Mouse (Mus musculus) heart, postnatal 14 days (tissue): ENCODE results near the gene B830017H08Rik. TPM values are rescaled to one million over a fixed set of nuclear protein-coding genes. Genes with fewer than 3 reads are reported as not detected.

Experiments
- DNase-seq, 2 experiments: peaks; one replicate each; pipeline ENCODE4 v3.0.0; 2021 to 2022
- intact Hi-C: fragments of 180-260 bp; cut with DNase I; formaldehyde crosslinking; loops from one replicate; pipeline ENCODE4 v1.15.1; 2025
- total RNA-seq, 2 experiments: library from RNA; stranded (reverse); gene quantifications; 2 replicates each; pipeline ENCODE4 v1.2.3; 2021

The B830017H08Rik gene
- total RNA-seq, 2 experiments from 2014 or later: not detected

DNA sequence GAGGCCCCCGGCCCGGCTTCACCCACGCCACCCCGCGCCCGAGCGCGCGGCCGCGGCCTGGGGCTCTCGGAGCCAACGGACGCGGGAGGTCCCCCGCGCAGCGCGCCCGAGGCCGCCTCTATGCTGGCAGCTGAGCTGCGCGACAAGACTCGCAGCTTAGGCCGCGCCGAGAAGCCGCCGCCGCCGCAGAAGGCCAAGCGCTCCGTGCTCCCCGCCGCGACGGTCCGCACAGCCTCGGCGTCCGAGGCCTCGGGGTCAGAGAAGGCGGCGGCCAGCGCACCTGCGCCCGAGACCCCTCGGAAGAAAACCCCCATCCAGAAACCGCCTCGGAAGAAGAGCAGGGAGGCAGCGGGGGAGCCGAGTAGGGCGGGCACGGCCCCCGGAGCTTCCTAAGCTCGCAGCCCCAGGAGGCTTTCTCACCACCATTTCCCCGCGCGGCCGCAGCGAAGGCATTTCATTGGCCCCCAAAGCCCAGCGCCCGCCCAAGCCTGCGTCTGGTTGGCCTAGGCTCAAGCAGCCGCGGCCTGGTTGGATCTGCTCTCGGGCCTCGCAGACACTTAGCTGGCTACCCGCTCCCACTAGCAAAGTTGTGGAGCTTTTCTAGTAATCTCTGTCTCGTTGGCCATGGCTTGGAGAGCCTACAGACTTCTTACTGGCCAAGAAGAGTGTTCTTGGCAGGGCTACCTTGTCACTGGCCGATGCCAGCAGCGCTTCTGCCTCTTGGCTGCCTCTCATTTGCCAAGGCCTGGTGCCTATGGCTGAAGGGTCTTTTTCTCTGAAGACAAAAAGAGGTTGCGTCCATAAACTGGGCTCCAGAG, 25.5 kb upstream of the B830017H08Rik start:
- peak; percentile 85 to 88 for DNase-seq
- intact Hi-C loops: loop anchor here (5.0 kb wide), 1 partner anchor 170 kb away; no protein-coding TSS in a partner anchor

DNA sequence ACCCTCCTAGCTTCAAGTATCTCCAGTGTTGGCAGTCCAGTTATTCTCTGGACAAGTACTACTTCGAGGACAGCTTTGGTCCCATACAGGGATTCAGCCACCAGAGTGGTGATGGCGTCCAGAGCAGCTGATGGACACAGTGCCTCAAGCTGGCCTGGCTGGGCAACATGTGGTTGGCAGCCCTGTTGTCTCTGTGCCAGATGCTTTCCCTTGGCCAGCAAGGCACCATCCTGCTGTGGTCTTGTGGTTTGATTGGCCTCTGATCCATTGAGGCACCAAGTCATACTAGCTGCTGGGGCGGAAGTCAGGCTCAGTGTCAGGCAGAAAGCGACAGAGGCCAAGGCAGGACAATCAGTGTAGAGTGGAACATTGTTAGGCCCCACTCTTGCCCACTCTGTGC, 23.8 kb upstream of the B830017H08Rik start:
- intact Hi-C loops: loop anchor here (5.0 kb wide), 1 partner anchor 172 kb away; no protein-coding TSS in a partner anchor
- no peak for DNase-seq

DNA sequence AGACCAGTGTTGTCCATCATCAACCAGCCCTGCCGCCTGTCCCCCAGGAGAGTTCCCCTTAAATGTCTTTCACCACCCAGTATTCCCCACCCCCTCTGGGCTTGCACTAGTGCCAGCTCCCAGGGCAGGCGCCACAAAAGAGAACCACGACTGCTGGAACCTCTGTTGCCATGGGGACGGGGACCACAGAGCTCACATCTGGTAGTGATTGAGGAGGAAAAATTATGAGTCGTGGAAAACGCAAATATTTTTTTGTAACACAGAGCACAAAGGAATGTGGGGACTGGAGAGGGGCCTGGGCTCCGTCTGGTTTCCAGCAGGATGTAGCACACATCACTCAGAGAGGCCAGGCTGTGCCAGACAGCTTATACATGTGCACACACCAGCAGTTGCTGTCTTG, 23.2 kb upstream of the B830017H08Rik start:
- intact Hi-C loops: loop anchor here (2.0 to 5.0 kb wide), 2 partner anchors 39 to 172 kb away; no protein-coding TSS in a partner anchor
- peak; percentile 64 to 71 for DNase-seq

DNA sequence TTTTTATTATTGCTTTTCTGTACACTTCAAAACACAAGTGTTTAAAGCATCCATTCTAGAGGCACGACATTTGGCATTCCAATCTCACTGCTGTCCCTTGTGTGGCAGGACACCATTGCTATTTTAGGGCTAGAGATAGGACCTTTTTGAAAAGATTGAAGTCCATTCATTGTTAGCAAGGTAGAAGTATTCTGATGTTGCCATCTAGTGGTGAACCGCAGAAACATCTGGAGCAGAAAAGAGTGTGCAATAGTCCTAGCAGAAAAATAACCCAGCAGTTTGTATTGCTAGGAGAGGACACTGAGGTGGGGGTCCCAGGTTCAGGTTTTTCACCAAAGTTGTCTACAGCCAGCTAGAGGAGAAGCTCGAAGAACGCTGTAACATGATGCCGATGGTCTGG, 20.8 kb upstream of the B830017H08Rik start:
- peak in 1 of 2 experiments; percentile 42 for DNase-seq
- intact Hi-C loops: loop anchor here (1.0 to 2.0 kb wide), 3 partner anchors 27 to 253 kb away; no protein-coding TSS in a partner anchor

DNA sequence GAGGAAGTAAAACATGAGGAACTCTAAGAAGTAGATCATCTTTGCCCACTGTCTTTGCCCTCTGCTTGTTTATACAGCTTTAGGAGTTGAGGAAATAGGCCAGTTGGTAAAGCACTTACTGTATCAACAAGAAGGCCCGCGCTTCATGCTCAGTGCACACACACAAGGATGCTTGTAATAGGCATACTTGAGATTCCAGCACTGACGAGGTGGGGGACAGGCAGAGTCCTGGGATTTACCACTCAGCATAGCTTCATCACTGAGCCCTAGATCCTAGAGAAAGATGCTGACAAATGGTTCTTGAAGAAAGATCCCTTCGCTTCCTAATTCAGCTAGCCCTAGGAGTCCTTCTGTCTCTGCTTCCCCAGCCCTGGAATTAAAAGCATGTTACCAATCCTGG, 19.7 kb upstream of the B830017H08Rik start:
- no peak for DNase-seq
- intact Hi-C loops: loop anchor here (2.0 kb wide), 2 partner anchors 28 to 254 kb away; no protein-coding TSS in a partner anchor

DNA sequence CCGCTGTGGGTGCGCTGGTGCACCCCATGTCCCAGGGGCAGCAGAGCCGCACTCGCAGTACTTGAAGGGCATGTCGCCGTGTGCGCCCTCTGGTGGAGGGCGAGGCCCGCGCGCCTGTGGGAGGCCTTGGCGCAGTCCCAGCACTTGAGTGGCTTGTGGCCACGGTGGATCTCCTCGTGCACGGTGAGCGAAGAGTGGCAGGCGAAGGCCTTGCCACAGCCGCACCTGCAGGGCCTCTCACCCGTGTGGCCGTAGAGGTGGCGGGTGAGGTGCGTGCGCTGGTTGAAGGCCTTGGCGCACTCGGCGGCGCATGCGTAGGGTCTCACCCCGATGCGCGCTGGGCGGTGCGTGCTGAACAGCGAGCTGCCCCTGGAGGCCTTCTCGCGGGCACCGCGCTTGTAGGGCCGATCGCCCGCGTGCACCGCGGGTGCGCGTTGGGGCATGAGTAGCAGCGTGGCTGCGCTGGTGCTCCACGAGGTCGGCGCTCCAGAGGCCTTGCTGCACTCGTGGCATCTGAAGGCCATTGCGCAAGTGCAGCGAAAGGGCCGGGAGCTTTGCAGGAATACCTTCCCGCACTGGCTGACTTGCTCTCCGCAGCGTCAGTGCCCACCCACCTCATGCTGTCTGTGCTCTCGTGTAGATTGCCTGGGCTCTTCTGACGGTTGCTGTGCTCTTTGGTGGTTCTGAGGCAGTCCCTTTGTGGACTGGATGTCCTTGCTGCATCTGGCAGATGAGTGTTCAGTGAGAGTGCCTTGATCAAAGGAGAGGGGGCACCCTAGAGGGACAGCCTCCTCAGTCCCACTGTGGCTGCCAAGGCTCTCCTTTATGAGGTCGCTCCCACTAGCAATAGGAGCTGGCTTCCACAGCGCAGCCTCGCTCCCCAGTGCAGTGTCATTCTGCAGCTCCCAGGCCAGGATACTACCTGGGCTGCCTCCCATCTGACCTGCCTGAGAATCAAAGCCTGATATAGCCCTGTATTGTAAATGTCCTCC, 17.2 kb upstream of the B830017H08Rik start:
- peak; percentile 75 to 78 for DNase-seq
- intact Hi-C loops: no loop called here

DNA sequence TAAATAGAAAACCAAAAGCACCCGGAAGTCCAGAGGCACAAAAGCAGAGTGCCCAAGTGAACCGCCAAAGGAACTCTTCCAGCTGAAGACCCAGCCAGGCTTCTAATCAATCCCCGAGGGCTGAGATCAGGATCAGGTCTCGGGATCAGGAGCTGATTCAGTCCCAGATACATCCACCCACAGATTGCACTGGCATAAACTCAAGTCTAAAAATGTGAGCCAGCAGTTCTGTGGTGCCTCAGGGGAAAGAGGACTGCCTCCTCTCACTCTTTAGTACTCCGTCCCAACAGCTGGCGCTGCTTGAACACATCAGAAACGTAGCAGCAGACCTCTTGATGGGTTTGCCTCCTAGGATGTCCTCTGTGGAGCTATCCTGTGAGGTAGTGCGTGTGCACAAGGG, 16.4 kb upstream of the B830017H08Rik start:
- no peak for DNase-seq
- intact Hi-C loops: no loop called here

DNA sequence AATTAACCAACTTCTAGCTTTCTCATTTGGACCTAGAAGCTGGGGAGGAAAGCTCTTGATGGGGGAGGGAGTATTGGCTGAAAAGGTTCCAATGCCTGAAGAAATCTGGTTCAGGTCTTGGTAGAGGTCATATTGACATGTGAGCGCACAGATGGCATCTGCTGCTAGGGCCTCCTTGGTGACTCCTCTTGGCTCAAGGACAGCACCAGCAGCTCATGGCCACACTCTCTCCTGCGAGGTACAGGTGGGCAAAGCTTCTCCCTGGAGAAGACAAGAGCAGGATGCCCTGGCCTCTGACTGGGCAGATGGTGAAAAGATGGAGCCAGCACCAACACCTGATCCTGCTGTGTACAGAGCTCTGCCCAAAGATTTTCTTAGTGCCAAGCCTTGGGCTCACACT, 6.4 kb upstream of the B830017H08Rik start:
- intact Hi-C loops: no loop called here
- no peak for DNase-seq

DNA sequence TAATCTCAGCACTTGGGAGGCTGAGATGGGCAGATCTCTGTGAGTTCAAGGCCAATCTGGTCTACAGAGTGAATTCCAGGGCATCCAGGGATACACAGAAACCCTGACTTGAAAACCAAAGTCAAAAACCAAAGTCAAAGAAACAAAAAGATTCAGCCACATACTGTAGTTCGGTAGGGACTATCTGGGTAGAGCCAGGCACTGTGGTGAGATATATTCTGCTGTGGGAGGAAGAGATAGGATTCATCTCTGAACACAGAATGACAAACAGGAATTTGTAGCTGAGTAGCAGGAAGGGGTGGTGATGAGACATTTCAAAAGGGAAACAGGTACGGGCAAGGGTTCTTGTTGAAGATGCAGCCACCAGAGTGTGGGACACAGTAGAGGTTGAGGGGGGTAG, 4.7 kb upstream of the B830017H08Rik start:
- intact Hi-C loops: no loop called here
- DNase-seq: no peak

DNA sequence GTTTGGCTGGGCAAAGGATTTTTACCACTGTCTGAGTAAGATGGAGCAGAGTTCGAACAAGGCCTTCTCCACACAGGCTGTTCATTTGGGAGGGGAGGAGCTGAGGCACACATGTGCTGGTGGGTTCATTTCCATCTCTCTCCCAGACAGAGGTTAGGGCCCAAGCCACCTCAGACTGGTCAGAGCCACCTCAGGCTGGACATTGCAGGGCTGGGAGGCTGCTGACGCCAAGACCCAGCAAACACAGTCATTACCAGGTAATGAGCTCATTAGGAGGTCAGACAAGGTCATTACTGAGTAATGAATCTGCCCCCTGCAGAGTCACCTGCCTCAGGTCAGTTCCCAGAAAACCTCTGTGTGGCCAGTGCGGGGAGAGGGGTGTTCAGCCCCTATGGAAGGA, 4.1 kb upstream of the B830017H08Rik start:
- DNase-seq: no peak
- intact Hi-C loops: no loop called here

DNA sequence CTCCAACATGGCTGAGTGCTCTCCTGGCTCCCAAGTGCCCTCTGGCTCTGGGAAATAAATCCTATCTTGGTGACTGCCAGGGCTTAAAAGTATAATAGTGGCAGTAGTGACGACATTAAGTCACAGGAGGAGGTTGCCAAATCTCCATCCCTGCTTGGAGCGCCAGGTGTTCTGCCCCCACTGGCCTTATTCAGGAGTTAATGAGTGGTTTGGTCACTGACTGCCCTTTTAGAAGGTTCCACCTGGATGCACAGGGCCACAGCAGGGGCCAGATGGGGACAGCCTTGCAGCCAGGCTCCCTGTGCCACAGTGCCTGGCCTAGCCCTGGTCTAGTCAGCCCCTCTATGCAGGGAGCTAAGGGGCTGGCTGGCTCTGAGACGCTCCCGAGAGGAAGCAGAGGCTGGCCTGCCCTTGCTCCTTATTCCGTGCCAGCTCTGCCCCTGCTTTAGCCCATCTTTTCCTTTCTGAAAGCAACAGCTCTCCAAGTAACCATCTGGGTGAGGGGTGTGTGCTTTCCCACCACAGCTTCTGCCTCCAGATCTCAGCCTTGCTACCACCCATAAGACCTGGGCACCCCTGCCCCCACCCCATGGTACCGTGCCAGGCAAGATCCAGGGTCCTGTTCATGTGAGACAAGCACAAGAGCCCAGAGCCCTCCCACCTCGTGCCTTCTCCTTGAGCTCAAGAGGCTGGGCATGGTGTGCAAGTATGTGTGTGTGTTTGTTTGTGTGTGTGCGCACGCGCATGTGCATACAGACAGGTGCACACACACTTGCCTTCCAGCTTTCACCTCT, 2.3 kb upstream of the B830017H08Rik start:
- intact Hi-C loops: no loop called here
- no peak for DNase-seq

DNA sequence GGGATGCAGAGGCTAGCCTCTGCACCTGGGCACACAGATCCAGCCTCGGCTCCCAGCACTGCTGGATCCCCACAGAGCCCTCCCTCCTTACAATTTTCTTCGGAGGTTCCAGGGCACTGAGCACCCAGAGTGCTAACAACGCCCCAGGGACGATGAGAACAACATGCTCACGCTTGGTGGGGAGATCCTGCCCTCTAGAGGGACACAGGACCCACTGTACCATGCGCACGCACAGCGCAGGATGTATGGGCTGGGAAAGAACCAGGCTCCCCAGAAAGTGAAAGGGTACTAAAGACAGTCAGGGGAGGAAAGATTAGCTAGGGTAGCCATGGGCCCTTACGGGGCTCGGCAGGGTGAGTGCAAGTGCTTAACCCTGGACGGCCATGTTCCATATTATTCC, 1.1 kb upstream of the B830017H08Rik start:
- intact Hi-C loops: no loop called here
- DNase-seq: no peak

DNA sequence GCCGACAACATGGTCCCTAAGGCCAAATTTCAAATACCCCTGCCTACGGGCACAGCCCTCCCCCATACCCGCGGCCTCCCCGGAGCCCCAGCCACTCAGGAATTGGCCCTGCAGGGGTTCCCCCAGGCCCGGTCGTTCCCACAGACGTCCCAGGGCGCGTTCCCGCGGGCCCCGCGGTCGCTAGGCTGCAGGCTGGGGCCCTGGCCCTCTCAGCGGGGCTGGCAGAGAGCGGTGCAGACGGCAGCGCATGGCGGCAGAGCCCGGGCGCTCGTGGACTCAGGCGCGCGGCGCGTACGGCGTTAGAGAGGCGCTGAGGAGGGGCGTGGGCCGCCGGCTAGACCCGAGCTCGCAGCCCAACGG, 380 bp downstream of the B830017H08Rik start:
- intact Hi-C loops: no loop called here

DNA sequence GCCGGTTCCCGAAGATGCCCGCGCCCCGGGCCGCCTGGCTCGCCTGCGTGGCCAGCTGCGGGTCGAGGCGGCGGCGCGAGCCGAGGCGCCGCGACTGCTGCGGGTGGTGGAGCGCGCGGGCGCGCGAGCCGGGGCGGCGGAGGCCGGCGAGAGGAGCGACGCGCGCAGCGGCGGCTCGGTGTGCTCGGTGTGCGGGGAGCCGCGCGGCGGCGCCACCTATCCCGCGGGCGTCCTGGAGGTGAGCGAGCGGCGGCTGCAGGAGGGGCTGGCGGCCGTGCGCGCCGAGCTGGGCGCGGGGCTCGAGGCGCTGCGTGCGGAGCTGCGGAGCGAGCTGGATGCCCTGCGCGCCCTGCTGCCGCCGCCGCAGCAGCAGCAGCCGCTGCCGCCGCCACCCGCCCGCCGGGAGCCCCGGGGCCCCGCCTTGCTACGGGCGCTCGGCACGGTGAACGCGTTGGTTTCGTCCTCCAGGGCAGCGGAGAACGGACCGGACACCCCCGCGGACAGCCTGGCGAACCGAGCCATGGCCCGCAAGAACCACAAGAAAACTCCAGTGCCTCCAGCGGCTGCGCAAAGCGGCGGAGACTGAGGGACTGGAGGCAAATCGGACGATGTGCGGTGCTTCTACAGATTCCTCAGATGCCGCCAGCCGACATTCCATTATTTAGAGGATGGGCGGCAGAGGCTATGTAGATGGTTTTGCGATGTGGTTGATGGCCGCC, 919 bp downstream of the B830017H08Rik start:
- DNase-seq: peak; percentile 25 to 35
- intact Hi-C loops: no loop called here

More for the DNA sequence above, 380 bp downstream of the B830017H08Rik start:
- peak; percentile 22 to 23 for DNase-seq

DNA sequence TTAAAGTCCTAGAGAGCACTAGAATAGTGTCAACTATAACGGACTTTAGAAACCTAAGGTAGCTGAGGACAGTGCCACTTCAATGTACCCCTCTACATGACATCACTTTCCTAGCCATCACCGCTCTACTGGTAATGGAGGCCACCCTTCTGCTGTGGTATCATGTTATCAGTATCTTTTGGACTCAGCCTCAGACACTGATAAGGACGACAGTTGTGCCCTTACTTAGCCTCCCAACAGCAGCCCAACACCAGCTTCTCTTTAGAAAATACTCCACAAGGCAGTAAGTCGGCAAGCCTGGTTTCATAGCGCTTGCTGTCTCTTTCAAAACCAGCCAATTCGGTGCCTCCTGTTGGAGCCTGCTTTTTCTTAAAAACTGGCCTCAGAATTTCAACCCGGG, 1.6 kb downstream of the B830017H08Rik start:
- no peak for DNase-seq
- intact Hi-C loops: no loop called here

DNA sequence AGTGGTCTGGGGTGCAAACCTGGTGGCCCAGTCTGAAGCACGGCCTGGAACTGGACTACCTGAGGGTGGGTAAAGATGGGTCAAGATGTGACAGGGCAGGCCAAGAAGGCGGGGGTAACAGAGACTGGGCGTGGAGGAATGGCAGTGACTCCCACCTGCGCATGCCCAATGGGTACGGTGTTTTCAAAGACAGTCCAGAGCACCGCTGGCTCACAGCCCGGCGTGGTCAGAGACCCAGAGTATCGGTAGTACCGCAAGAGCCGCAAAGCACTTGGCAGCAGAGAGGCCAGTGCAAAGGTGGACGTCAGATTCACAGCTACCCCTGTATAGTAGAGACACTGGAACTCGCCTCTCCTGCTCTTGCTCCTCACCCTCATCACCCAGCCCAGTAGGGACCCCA, 2.6 kb downstream of the B830017H08Rik start:
- no peak for DNase-seq
- intact Hi-C loops: no loop called here

DNA sequence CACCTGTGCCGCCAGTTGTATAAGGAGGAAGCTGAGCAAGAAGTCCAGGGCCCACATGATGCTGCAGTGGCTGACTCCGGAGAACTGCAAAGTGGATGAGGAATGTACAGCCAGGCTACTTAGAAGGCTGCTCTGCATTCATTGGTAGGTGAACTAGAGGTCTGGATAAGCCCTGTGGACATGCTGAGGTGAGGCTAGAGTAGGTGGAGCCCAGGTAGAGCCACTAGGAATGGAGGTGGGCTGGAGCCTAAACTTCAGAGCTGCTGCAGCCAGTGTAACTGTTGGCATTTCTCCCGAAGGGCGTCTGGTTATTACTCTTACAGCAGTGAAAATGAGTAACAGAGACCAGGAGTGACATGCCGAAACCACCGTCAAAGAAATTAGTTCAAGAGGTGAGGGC, 5.1 kb downstream of the B830017H08Rik start, which contains the start of gene Car15:
Gene Car15 (minus strand): TSS at position 314 of the 400 bp plus-strand sequence.
- intact Hi-C loops: no loop called here

DNA sequence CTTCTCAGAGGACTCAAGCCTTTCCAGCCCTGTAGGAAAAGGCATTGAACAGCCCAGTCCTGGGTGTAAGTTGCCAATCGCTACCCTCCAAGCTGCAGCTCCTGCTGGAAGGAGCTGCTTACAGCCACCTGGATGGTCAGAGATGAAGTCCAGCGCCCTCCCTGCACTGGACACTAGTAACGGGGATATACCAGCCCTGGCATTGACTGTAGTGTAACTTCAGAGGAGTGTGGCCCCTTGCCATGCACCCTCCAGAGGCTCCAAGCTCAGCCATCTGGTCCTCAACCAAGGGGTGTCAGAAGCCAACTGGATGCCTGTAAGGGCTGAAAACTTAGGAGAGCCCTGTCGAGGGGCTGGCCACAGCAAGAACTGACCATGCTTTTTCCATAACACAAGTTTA, 7.1 kb downstream of the B830017H08Rik start:
- DNase-seq: no peak
- intact Hi-C loops: no loop called here

More for the DNA sequence above, 5.1 kb downstream of the B830017H08Rik start, which contains the start of gene Car15:
- DNase-seq: no peak

DNA sequence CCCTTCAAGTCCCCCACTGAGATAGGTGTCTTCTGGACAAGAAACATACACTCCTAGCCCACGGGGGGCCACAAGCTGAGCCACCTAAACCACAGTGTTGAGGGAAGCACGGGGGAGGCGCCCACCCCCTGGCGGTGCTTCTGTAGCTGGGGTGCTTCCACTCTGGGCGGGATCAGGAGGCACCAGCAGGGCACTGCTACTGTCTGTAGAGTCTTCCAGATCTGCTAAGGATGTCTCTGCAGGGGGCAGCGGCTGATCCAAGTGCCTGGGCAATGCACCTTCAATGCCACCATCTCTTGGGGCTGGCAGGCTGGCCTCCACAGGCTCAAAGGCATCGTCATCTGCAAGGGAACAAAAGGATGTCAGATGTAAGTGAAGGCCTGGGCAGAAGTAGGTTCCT, 9.5 kb downstream of the B830017H08Rik start:
- DNase-seq: no peak
- intact Hi-C loops: no loop called here
